Mouse (Mus musculus) CH12.LX (cell line): ENCODE data around the gene Elane. TPM values are rescaled to one million over a fixed set of nuclear protein-coding genes. Genes with fewer than 3 reads are reported as not detected.
"Not testable (repeated sequence)": the region's sequence is repeated elsewhere in the genome, so short reads cannot be mapped to it uniquely, and the experiment has no call there.

Source experiments
- DNase-seq: peaks from one replicate; pipeline ENCODE4 v3.0.0-alpha.2; 2013; ENCODE audit errors: extremely low read depth
- H3K27ac ChIP-seq: 2 replicates; pipeline ENCODE4 v1.5.1; 2012; ENCODE audit warnings: low read depth, mild to moderate bottlenecking, control low read depth, moderate library complexity; ENCODE audit not compliant: insufficient read depth
- H3K27me3 ChIP-seq: replicated peaks from 2 replicates; pipeline ENCODE3; 2012; ENCODE audit warnings: inconsistent platforms
- H3K36me3 ChIP-seq, 2 experiments: replicated peaks in 1 of 2; 2 replicates each; pipeline versions ENCODE3 to v1.6.1; 2012; ENCODE audit warnings: inconsistent platforms in 1 of 2, low read length in 1 of 2, mild to moderate bottlenecking in 1 of 2, mixed read lengths in 1 of 2, moderate library complexity in 1 of 2; ENCODE audit not compliant: control insufficient read depth in 1 of 2, insufficient read depth in 1 of 2
- H3K4me1 ChIP-seq, 2 experiments: 2 replicates each; pipeline ENCODE4 v1.6.1; 2012; ENCODE audit warnings: inconsistent platforms in 1 of 2, moderate library complexity in 1 of 2; ENCODE audit not compliant: insufficient read depth in 2 of 2, control insufficient read depth in 1 of 2
- H3K4me2 ChIP-seq: 2 replicates; pipeline ENCODE4 v1.6.1; 2012; ENCODE audit warnings: low read depth, mild to moderate bottlenecking, control low read depth; ENCODE audit not compliant: poor library complexity, insufficient read depth, severe bottlenecking
- H3K4me3 ChIP-seq, 3 experiments: fragments of 150-350 bp in 1 of 3; sonication (generic) in 1 of 3; replicated peaks in 1 of 3; 2 replicates each; pipeline versions ENCODE3 to v1.5.1; 2011 to 2012; ENCODE audit warnings: low read depth in 2 of 3, low read length in 2 of 3, mild to moderate bottlenecking in 2 of 3, moderate library complexity in 2 of 3, control low read depth in 1 of 3, improper control_type of control experiment in 1 of 3, inconsistent platforms in 1 of 3, mixed read lengths in 1 of 3; ENCODE audit not compliant: poor library complexity in 1 of 3
- H3K79me2 ChIP-seq: replicated peaks from 2 replicates; pipeline ENCODE4 v1.6.1; 2012; ENCODE audit warnings: mild to moderate bottlenecking, moderate library complexity; ENCODE audit not compliant: control insufficient read depth, poor library complexity, insufficient read depth, severe bottlenecking; ENCODE audit errors: extremely low read depth
- H3K9ac ChIP-seq: 2 replicates; pipeline ENCODE4 v1.6.1; 2012; ENCODE audit warnings: low read depth, mild to moderate bottlenecking, control low read depth, moderate library complexity; ENCODE audit not compliant: insufficient read depth
- H3K9me3 ChIP-seq: replicated peaks from 2 replicates; pipeline ENCODE3; 2012; ENCODE audit warnings: low read length, inconsistent platforms, mixed read lengths
- BHLHE40 ChIP-seq: IDR thresholded peaks from 2 replicates; pipeline ENCODE4 v1.6.1; 2011; ENCODE audit warnings: mild to moderate bottlenecking, low read depth, low read length, improper control_type of control experiment
- CHD2 ChIP-seq: IDR thresholded peaks from 2 replicates; pipeline ENCODE4 v1.6.1; 2011; ENCODE audit warnings: low read length, improper control_type of control experiment
- ELF1 ChIP-seq: IDR thresholded peaks from 2 replicates; pipeline ENCODE4 v1.6.1; 2014; ENCODE audit warnings: low read depth, mild to moderate bottlenecking, inconsistent platforms, low read length, improper control_type of control experiment
- EP300 ChIP-seq: IDR thresholded peaks from 2 replicates; pipeline ENCODE4 v1.6.1; 2011; ENCODE audit warnings: low read length, improper control_type of control experiment
- GABPA ChIP-seq: IDR thresholded peaks from 2 replicates; pipeline ENCODE4 v1.6.1; 2012; ENCODE audit warnings: low read depth, low read length, improper control_type of control experiment, inconsistent platforms; ENCODE audit not compliant: insufficient replicate concordance
- KAT2A ChIP-seq: IDR thresholded peaks from 2 replicates; pipeline ENCODE4 v1.6.1; 2012; ENCODE audit warnings: low read length, improper control_type of control experiment, inconsistent platforms; ENCODE audit not compliant: insufficient replicate concordance
- MXI1 ChIP-seq: IDR thresholded peaks from 2 replicates; pipeline ENCODE4 v1.6.1; 2011; ENCODE audit warnings: mild to moderate bottlenecking, low read depth, low read length, improper control_type of control experiment
- RCOR1 ChIP-seq: conservative IDR thresholded peaks from 2 replicates; pipeline ENCODE4 v1.6.1; 2012; ENCODE audit warnings: low read depth, mild to moderate bottlenecking, inconsistent platforms, low read length, improper control_type of control experiment
- SIN3A ChIP-seq: IDR thresholded peaks from 2 replicates; pipeline ENCODE4 v1.6.1; 2012; ENCODE audit warnings: low read length, improper control_type of control experiment, inconsistent platforms
- TBP ChIP-seq: conservative IDR thresholded peaks from 2 replicates; pipeline ENCODE4 v1.6.1; 2011; ENCODE audit warnings: low read depth, low read length, improper control_type of control experiment
- UBTF ChIP-seq: IDR thresholded peaks from 2 replicates; pipeline ENCODE4 v1.6.1; 2012; ENCODE audit warnings: low read depth, mild to moderate bottlenecking, inconsistent platforms, low read length, improper control_type of control experiment, moderate library complexity
- USF2 ChIP-seq: conservative IDR thresholded peaks from 2 replicates; pipeline ENCODE4 v1.6.1; 2011; ENCODE audit warnings: low read depth, low read length, improper control_type of control experiment
- ZKSCAN1 ChIP-seq: IDR thresholded peaks from 2 replicates; pipeline ENCODE4 v1.6.1; 2012; ENCODE audit warnings: low read depth, inconsistent platforms, low read length, improper control_type of control experiment, borderline replicate concordance
- ZMIZ1 ChIP-seq: IDR thresholded peaks from 2 replicates; pipeline ENCODE4 v1.6.1; 2012; ENCODE audit warnings: low read depth, mild to moderate bottlenecking, inconsistent platforms, low read length, improper control_type of control experiment
- dilution Hi-C: fragments of 300-500 bp; cut with MboI; formaldehyde crosslinking; loops from 2 replicates; pipeline ENCODE4 v1.14.3; 2020; ENCODE audit warnings: low sequenced_read_pairs; ENCODE audit not compliant: extremely low pct_unique_long_range_greater_than_20kb, extremely low pct_ligation_motif_present
- in situ Hi-C: fragments of 300-500 bp; cut with MboI; formaldehyde crosslinking; loops from 3 replicates; pipeline ENCODE4 v1.14.3; 2019; ENCODE audit warnings: low sequenced_read_pairs, low pct_ligation_motif_present, low pct_unique_long_range_greater_than_20kb, mixed read lengths
- polyA plus RNA-seq: library from polyadenylated mRNA; unstranded; fragments of >175 nt; gene quantifications from 2 replicates; pipeline ENCODE4 v1.2.1, GENCODE M21; 2012; ENCODE audit warnings: low read depth; ENCODE audit not compliant: insufficient read length
- total RNA-seq, 2 experiments: library from RNA; depleted of rRNA; stranded (reverse); fragments of 300-350 nt in 1 of 2; fragments of >200 nt in 1 of 2; gene quantifications; 2 replicates each; pipeline ENCODE4 v1.2.3; 2012 to 2014

The Elane gene
- total and polyA plus RNA-seq, 3 experiments = not detected

DNA sequence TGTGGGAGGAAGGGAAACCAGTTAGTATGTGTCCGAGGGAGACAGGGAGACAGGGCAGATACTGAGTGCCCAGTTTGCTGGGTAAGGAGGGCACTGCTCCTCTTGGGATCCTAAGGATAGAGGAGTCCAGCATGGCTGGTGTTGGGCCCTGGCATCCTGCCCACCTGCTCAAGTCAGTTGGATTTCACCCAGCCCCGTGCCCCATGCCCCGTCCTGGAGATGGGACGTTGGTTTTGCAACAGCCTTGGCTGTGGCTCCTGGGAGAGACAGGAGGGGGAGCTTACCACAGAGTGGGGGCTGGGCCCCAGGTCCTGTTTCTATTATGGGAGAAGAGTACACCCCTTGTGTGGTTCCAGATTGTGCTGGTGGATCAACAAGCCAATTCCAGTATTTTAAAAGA, 1.6 kb upstream of the Elane start:
- in situ Hi-C loops = no loop called here
- Histone ChIP-seq H3K4me1 (peaks cover 12 to 26% of the 10 kb centered on the region in 2 experiments), H3K4me3 (no peak overlapping the region)

DNA sequence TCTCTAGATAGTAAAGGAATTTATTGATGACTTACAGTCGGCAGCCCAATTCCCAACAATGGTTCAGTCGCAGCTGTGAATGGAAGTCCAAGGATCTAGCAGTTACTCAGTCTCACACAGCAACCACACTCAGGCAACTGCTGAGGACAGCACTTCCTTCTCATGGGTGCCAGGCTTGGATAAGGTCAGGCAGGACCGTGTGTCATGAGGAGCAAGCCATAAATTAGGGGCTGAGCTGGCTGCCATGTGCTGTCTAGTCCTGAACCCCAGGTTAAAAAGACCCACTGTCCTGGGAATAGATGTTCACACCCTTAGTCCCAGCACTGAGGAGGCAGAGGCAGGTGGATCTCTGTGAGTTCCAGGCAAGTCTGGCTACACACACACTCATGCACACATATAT, 1.1 kb upstream of the Elane start:
- H3K4me3 ChIP-seq, H3K4me2 ChIP-seq, H3K36me3 ChIP-seq, DNase-seq, H3K9ac ChIP-seq, H3K9me3 ChIP-seq, H3K79me2 ChIP-seq, in situ Hi-C loops, H3K27ac ChIP-seq, H3K27me3 ChIP-seq, dilution Hi-C loops: not testable (repeated sequence)
- H3K4me1 ChIP-seq = peaks cover 12 to 23% of the 10 kb centered on the region in 2 experiments

More for the DNA sequence above, 1.6 kb upstream of the Elane start:
- Histone ChIP-seq H3K4me2 (no peak overlapping the region), H3K79me2 (no peaks in the 10 kb centered on the region)
- TF ChIP-seq RCOR1 = no peak
- TF ChIP-seq USF2 = no peak
- no peak for TF ChIP-seq ELF1
- TF ChIP-seq GABPA = no peak
- TF ChIP-seq ZMIZ1 = no peak
- no peak for TF ChIP-seq ZKSCAN1
- TF ChIP-seq, all 38 proteins: peak for 0
- peaks cover 7% of the 10 kb centered on the region for H3K27me3 ChIP-seq
- no peak overlapping the region for H3K27ac ChIP-seq
- H3K9ac ChIP-seq = no peak overlapping the region
- no peaks in the 10 kb centered on the region for H3K9me3 ChIP-seq
- DNase-seq = no peak
- no peaks in the 10 kb centered on the region for H3K36me3 ChIP-seq
- dilution Hi-C loops = no loop called here

- Histone ChIP-seq H3K9me3 (no peaks in the 10 kb centered on the region), H3K36me3 (no peaks in the 10 kb centered on the region), H3K4me3 (no peak overlapping the region), H3K27me3 (peaks cover 19% of the 10 kb centered on the region), H3K27ac (no peak overlapping the region), H3K9ac (no peak overlapping the region), H3K4me2 (no peak overlapping the region), H3K4me1 (peaks cover 6 to 11% of the 10 kb centered on the region in 2 experiments), H3K79me2 (no peaks in the 10 kb centered on the region)
- dilution Hi-C loops = no loop called here
- no peak for DNase-seq
- no peak for TF ChIP-seq BHLHE40
- TF ChIP-seq KAT2A = no peak
- no peak for TF ChIP-seq SIN3A
- TF ChIP-seq ELF1 = no peak
- TF ChIP-seq TBP = no peak
- no peak for TF ChIP-seq MXI1
- TF ChIP-seq EP300 = no peak
- no peak for TF ChIP-seq CHD2
- no peak for TF ChIP-seq UBTF
- in situ Hi-C loops = no loop called here
These were observed 564 bp downstream of the Elane start for GRCm38 (mm10) chr10:79886611-79887010.
